Mouse (Mus musculus): ENCODE data around the gene Zdhhc9.
"Not testable (repeated sequence)": the region's sequence is repeated elsewhere in the genome, so short reads cannot be mapped to it uniquely, and the experiment has no call there.

Zdhhc9 gene

GRCm38 (mm10) chrX:48208519-48209185 is at the start of gene Zdhhc9:
TSS of gene Zdhhc9 (minus strand) at chrX:48208878.
- peak; percentile 83 to 86 for DNase-seq

GRCm38 (mm10) chrX:48257011-48257410 is 48.3 kb upstream of the Zdhhc9 start:
- no peak for DNase-seq

GRCm38 (mm10) chrX:48256468-48257007 is 47.9 kb upstream of the Zdhhc9 start, which contains the start of gene Utp14a:
TSS of gene Utp14a (plus strand) at chrX:48256862.
- DNase-seq = peak; percentile 93 to 94

- DNase-seq = peak; percentile 3 to 23
Measured at GRCm38 (mm10) chrX:48255830-48256428, 47.3 kb upstream of the Zdhhc9 start.

- peak; percentile 45 to 58 for DNase-seq
Measured at GRCm38 (mm10) chrX:48234417-48234816, 25.7 kb upstream of the Zdhhc9 start.

- DNase-seq = no peak
Measured at GRCm38 (mm10) chrX:48226225-48226624, 17.5 kb upstream of the Zdhhc9 start.

GRCm38 (mm10) chrX:48222706-48223105 is 14.0 kb upstream of the Zdhhc9 start:
- DNase-seq = no peak

GRCm38 (mm10) chrX:48219468-48219867 is 10.8 kb upstream of the Zdhhc9 start:
- no peak for DNase-seq

- not testable (repeated sequence) for DNase-seq
Measured at GRCm38 (mm10) chrX:48209746-48210145, 1.1 kb upstream of the Zdhhc9 start.

- peak in 1 of 2 experiments; percentile 5 for DNase-seq
Measured at GRCm38 (mm10) chrX:48207761-48208487, 754 bp downstream of the Zdhhc9 start.

- no peak for DNase-seq
Measured at GRCm38 (mm10) chrX:48204469-48204868, 4.2 kb downstream of the Zdhhc9 start.

GRCm38 (mm10) chrX:48203763-48204162 is 4.9 kb downstream of the Zdhhc9 start:
- DNase-seq = no peak

GRCm38 (mm10) chrX:48202995-48203394 is 5.7 kb downstream of the Zdhhc9 start:
- DNase-seq = no peak

- no peak for DNase-seq
Measured at GRCm38 (mm10) chrX:48202436-48202835, 6.2 kb downstream of the Zdhhc9 start.

- no peak for DNase-seq
Measured at GRCm38 (mm10) chrX:48201973-48202372, 6.7 kb downstream of the Zdhhc9 start.

GRCm38 (mm10) chrX:48200699-48201098 is 8.0 kb downstream of the Zdhhc9 start:
- no peak for DNase-seq

GRCm38 (mm10) chrX:48199026-48199425 is 9.7 kb downstream of the Zdhhc9 start:
- no peak for DNase-seq

GRCm38 (mm10) chrX:48197856-48198255 is 10.8 kb downstream of the Zdhhc9 start:
- no peak for DNase-seq

GRCm38 (mm10) chrX:48193235-48194152 is 15.2 kb downstream of the Zdhhc9 start:
- DNase-seq = no peak

GRCm38 (mm10) chrX:48191261-48191660 is 17.4 kb downstream of the Zdhhc9 start:
- no peak for DNase-seq

GRCm38 (mm10) chrX:48184703-48185102 is 24.0 kb downstream of the Zdhhc9 start:
- DNase-seq = no peak

- DNase-seq = no peak
Measured at GRCm38 (mm10) chrX:48181844-48182243, 26.8 kb downstream of the Zdhhc9 start.
